Mouse (Mus musculus) lung, adult 18-20 months (tissue): ENCODE data around the gene Zdhhc4.

Source experiments
- DNase-seq, 2 experiments: peaks; one replicate each; pipeline ENCODE4 v3.0.0; 2022; ENCODE audit warnings: mixed read lengths in 2 of 2

Gene Zdhhc4

DNA sequence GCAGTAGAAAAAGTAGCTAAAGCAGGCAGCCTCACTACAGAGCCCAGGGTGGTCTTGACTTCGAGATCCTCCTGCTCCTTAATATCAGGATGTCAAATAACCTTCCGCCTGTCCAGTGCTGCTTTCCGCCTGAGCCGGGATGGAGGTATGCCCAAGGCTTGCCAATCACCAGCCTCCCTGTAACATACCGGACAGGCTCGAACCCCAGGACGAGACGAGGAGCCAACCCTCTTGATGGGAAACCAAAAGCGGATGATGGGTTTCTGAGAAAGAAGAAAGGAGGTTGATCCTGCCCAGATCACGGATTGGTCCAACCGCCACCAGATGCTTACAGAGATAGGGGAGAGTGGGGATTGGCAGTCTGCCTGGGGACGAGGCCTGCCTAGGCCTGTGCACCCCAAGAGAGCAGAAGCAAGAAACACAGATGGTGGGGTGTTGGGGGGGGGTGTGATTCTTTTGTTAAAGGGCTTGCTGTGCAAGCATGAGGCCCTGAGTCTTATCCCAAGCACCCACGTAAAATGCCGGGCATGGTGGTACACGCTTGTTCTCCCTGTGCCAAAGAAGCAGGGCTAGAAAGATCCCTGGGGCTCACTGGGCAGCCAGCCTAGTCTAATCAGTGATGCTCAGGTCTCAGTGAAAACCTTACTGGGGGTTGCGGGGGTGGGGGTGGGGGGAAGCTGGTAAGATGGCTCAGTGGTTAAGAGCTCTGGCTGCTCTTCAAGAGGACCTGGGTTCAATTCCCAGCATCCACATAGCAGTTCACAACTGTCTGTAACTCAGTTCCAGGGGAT, 56.3 kb downstream of the Zdhhc4 start:
- no peak for DNase-seq

GRCm38 (mm10) chr5:143272108-143272507, 56.9 kb downstream of the Zdhhc4 start:
- DNase-seq = no peak

DNA sequence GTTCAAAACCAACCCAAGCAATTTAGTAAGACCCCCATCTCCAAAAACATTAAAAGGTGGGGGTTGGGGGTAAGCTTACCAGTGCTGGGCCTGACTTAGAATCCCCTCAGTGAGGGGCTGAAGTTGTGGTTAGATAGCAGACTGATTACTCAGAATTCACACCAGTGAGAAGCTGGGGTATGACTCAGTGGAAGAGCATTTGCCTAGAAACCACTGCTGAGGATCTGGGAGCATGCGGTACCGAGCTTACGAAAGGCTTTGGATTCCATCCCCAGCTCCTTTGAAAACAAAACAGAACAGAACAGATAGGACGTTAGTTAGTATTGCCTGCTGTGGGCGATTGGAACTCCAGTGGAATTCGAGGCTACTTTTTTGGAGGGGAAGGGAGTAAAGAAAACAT, 57.4 kb downstream of the Zdhhc4 start:
- DNase-seq = no peak

DNA sequence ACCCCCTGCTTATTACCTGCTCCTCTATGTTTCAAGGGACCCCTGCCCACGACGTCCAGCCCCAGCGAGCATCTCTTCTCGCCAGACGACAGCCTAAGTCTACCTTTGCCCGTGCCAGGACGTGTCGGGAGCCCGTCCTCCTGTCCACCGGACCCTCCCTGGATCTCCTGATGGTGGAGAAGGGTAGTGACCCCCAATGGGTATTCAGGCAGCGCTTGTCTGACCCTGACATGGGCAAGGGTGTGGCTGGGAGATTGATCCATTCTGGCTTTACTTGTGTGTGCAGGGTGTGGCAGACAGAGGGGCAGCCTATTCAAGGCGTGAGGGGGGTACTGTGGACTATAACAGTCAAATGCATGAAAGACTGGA, 58.9 kb downstream of the Zdhhc4 start:
- DNase-seq = no peak

GRCm38 (mm10) chr5:143269363-143270150, 59.5 kb downstream of the Zdhhc4 start, which contains the start of gene Zfp316:
Gene Zfp316, minus strand, starts transcription at chr5:143270022.
- DNase-seq = peak; percentile 56 to 69

DNA sequence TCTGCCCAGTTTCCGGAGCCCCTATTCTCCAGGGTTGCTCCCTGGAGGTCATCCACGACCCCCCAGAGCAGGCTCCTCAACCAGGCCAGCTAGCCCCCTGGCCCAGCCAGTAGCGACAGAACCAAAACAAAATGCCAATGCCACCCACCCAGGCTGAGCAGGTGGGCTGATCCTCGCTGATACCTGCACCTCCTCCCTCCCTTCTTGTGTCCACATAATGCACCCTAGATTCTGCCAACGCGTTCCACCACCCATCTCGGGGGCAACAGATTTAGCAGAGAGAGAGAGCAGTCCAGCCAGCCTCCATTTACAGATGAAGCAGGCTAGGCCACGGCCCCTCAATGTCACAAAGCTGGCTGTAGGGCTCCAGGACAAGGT, 60.1 kb downstream of the Zdhhc4 start:
- DNase-seq = no peak

DNA sequence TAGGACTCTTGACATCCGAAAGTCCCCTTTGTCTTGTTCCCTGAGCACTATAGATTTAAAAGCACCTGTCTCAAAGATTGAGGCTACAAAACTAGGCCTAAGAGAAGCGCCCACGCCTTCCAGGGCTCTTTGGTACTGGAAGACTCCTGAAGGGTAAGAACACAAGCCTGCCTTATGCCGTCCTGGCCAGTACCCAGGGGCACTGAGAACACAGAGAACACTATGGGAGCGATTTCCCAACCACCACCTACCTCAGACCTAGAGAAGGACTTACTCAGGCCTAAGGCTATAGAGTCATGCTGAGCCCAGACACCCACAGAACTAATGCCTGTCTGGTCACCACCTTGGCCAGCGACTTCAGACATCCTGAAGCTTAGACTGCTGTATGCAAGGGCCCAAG, 62.3 kb downstream of the Zdhhc4 start:
- no peak for DNase-seq
